Mouse (Mus musculus) midbrain, embryonic 14.5 days (tissue): ENCODE data around the gene Kif6. TPM values are rescaled to one million over a fixed set of nuclear protein-coding genes. Genes with fewer than 3 reads are reported as not detected.
A peak's percentile ranks its signal among the peaks of the same experiment; 100 is the strongest.

Source experiments
- ATAC-seq: fragments of 200-750 bp; cut with Nextera tagmentation; 2 replicates; pipeline ENCODE4 v1.8.0; 2017; ENCODE audit warnings: moderate number of reproducible peaks, moderate library complexity; ENCODE audit not compliant: low FRiP score, low TSS enrichment
- DNase-seq: peaks from one replicate; pipeline ENCODE4 v3.0.0-alpha.2; 2015
- H3K27ac ChIP-seq: fragments of 300-500 bp; sonication (generic); replicated peaks from 2 replicates; pipeline ENCODE4 v1.5.1; 2014; ENCODE audit warnings: mild to moderate bottlenecking, low read depth, low read length, moderate library complexity
- H3K27me3 ChIP-seq: fragments of 300-500 bp; sonication (generic); 2 replicates; pipeline ENCODE4 v1.6.1; 2014; ENCODE audit warnings: low read length, control low read depth, mixed read lengths; ENCODE audit not compliant: control insufficient read depth, insufficient read depth
- H3K36me3 ChIP-seq: fragments of 300-500 bp; sonication (generic); 2 replicates; pipeline ENCODE4 v1.6.1; 2014; ENCODE audit warnings: low read length, control low read depth; ENCODE audit not compliant: control insufficient read depth, insufficient read depth
- H3K4me1 ChIP-seq: fragments of 300-500 bp; sonication (generic); 2 replicates; pipeline ENCODE4 v1.6.1; 2014; ENCODE audit warnings: mild to moderate bottlenecking, antibody characterized with exemption, low read length, control low read depth; ENCODE audit not compliant: control insufficient read depth, insufficient read depth
- H3K4me2 ChIP-seq: fragments of 300-500 bp; sonication (generic); 2 replicates; pipeline ENCODE4 v1.6.1; 2014; ENCODE audit warnings: mild to moderate bottlenecking, low read length, moderate library complexity
- H3K4me3 ChIP-seq: fragments of 300-500 bp; sonication (generic); replicated peaks from 2 replicates; pipeline ENCODE4 v1.5.1; 2014; ENCODE audit warnings: low read depth, low read length
- H3K9ac ChIP-seq: fragments of 300-500 bp; sonication (generic); replicated peaks from 2 replicates; pipeline ENCODE4 v1.6.1; 2014; ENCODE audit warnings: mild to moderate bottlenecking, low read length, moderate library complexity
- H3K9me3 ChIP-seq: fragments of 300-500 bp; sonication (generic); 2 replicates; pipeline ENCODE4 v1.6.1; 2016; ENCODE audit warnings: low read length, control low read depth, mixed read lengths; ENCODE audit not compliant: control insufficient read depth
- WGBS: fragments of 180-500 bp; shearing (Covaris S2); extraction: QIAGEN DNeasy Blood & Tissue Kit; methylation state at CpG from one replicate; pipeline ENCODE4 v1.1.7; 2014; 5-methylcytosine and 5-hydroxymethylcytosine counted together
- polyA plus RNA-seq: library from polyadenylated mRNA; unstranded; fragments of >200 nt; fragmentation: Nextera tagmentation; extraction: Ambion mirVana; gene quantifications from 2 replicates; pipeline ENCODE4 v1.2.1, GENCODE M21; 2014

The Kif6 gene
- polyA plus RNA-seq, 1 experiment from 2014 or later: 2.4 TPM

DNA sequence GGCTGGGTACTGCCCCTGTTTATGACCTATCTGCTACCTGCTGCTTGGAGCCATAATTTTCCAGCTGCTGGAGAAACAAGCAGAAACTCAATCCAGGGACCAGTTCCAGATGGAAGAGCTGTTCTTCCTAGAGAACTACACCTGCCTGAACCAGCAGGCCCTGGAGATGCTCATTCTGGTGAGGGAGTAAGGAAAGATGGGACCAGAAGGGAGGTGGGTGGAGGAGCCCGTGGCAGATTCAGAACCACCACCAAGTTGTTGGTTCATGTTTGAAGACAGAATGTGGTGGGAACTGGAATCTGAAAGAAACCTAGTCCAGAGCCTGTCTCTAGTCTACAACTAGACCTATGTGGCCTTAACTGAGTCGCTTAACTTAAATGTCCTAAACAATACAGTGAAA is 312.7 kb downstream of the Kif6 start:
- WGBS: 86% methylated on average over 2 of the region's 2 CpGs
- Histone ChIP-seq H3K27ac (no peak overlapping the region), H3K27me3 (no peaks in the 10 kb centered on the region), H3K4me2 (no peak overlapping the region), H3K9ac (no peak overlapping the region), H3K4me1 (no peaks in the 10 kb centered on the region), H3K9me3 (no peaks in the 10 kb centered on the region), H3K4me3 (no peak overlapping the region), H3K36me3 (no peaks in the 10 kb centered on the region)
- no peak for DNase-seq
- ATAC-seq: no peak

- H3K9ac ChIP-seq: no peak overlapping the region
- 74% methylated on average over 3 of the region's 3 CpGs for WGBS
- DNase-seq (no peak), ATAC-seq (no peak)
- H3K27ac ChIP-seq: no peak overlapping the region
- no peak overlapping the region for H3K4me3 ChIP-seq
- H3K4me1 ChIP-seq: no peaks in the 10 kb centered on the region
- no peaks in the 10 kb centered on the region for H3K27me3 ChIP-seq
- no peaks in the 10 kb centered on the region for H3K9me3 ChIP-seq
- H3K36me3 ChIP-seq: no peaks in the 10 kb centered on the region
- no peak overlapping the region for H3K4me2 ChIP-seq
Observed at GRCm38 (mm10) chr17:49933806-49934205, 318.9 kb downstream of the Kif6 start.

DNA sequence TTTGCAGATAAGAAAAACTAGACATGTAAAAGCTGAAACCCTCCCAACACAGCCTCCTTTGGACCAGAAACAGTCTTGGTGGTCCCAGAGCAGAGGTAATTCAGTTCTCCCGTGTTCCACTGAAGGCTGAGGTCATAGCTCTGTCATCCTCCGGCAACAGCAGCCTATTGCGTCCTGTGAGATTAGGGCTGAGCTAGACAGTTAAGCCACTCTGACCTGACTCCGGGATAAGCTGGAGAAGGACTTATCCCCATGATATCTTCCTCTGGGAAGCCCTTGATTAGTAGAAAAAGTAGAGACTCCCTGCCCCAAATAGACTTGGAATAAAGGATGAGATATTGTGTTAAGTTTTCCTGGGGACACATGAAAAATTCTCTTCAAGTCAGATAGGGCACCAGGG is 319.6 kb downstream of the Kif6 start:
- no peaks in the 10 kb centered on the region for H3K36me3 ChIP-seq
- no peak overlapping the region for H3K4me3 ChIP-seq
- H3K9ac ChIP-seq: no peak overlapping the region
- ATAC-seq: no peak
- H3K4me1 ChIP-seq: no peaks in the 10 kb centered on the region
- no peak overlapping the region for H3K4me2 ChIP-seq
- H3K9me3 ChIP-seq: no peaks in the 10 kb centered on the region
- 44% methylated on average over 4 of the region's 4 CpGs for WGBS
- no peak for DNase-seq
- H3K27ac ChIP-seq: no peak overlapping the region
- no peaks in the 10 kb centered on the region for H3K27me3 ChIP-seq

DNA sequence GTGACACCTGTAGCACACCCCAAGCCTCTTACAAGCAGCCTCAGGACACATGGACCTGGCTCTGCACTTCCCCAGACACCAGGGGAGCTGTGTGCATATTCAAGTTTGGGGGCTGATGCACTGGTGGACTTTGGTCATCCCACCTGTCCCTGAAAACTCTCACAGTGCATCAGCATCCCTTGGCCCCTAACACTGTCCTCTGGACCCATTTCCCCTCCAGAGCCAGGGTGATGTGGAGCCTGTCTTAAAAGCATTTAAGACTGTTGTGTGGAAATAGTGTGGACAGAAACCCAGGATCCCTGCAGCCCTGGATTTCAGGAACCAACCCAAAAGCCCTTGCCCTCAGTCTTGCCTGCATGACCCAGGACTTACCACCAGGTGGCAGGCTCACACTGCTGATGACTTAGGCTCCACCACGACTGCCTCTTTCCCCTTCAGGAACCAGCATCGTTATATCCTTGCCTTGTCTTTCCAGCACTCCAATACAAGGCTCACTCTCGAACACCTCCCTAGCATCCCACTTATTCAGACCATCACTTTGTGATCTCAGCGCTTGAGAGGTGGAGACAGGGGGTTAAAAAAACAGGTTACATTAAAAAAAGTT is 320.8 kb downstream of the Kif6 start:
- ATAC-seq: peak; percentile 62; the same call in 1 of the 2 replicates
- peak; percentile 91 for DNase-seq
- WGBS: 4% methylated on average over 4 of the region's 4 CpGs
- Histone ChIP-seq H3K4me1 (no peaks in the 10 kb centered on the region), H3K4me3 (no peak overlapping the region), H3K9ac (no peak overlapping the region), H3K4me2 (no peak overlapping the region), H3K9me3 (no peaks in the 10 kb centered on the region), H3K27me3 (no peaks in the 10 kb centered on the region), H3K27ac (no peak overlapping the region), H3K36me3 (no peaks in the 10 kb centered on the region)

DNA sequence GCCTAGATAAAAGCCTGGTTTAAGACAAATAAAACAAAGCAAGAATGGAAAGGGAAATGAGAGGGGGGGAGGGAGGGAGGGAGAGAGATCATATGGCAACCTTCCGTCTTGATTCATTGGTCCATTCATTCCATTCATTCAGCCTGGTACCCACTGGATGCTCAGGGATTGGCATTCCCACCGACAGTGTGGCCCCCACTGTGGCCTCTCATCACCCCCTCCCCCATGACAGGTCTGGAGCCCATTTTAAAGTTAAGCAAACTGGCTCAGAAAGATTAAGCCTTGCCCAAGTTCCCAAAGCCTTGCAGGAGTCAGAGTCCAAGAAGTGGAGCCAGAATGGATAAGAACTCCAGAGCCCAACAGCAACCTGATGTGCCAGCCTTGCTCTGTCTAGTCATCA is 321.3 kb downstream of the Kif6 start:
- Histone ChIP-seq H3K4me2 (no peak overlapping the region), H3K36me3 (no peaks in the 10 kb centered on the region), H3K27ac (no peak overlapping the region), H3K4me3 (no peak overlapping the region), H3K27me3 (no peaks in the 10 kb centered on the region), H3K9ac (no peak overlapping the region), H3K4me1 (no peaks in the 10 kb centered on the region), H3K9me3 (no peaks in the 10 kb centered on the region)
- DNase-seq (no peak), ATAC-seq (no peak)
- 7% methylated on average over 2 of the region's 2 CpGs for WGBS

DNA sequence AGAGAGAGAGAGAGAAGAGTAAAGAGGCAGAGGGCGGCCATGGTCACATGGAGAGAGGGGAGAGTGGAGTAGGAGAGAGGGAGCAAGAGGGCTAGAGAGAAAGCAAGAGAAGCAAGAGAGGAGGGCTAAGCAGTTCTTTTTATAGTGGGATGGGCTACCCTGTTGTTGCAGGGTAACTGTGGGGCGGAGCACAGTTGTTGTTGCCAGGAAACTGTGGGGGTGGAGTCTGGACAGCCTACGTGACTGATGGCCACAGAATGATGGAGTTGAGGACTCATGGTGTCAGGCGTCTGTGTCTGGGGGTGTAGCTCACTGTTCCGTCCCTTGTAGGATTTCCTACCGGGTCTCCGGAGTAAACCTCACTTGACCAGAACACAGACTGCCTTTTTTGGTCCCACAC is 324.2 kb downstream of the Kif6 start:
- Histone ChIP-seq H3K9ac (no peak overlapping the region), H3K36me3 (no peaks in the 10 kb centered on the region), H3K4me3 (no peak overlapping the region), H3K27me3 (no peaks in the 10 kb centered on the region), H3K27ac (no peak overlapping the region), H3K4me2 (no peak overlapping the region), H3K4me1 (no peaks in the 10 kb centered on the region), H3K9me3 (no peaks in the 10 kb centered on the region)
- DNase-seq: no peak
- 71% methylated on average over 7 of the region's 7 CpGs for WGBS
- ATAC-seq: no peak

DNA sequence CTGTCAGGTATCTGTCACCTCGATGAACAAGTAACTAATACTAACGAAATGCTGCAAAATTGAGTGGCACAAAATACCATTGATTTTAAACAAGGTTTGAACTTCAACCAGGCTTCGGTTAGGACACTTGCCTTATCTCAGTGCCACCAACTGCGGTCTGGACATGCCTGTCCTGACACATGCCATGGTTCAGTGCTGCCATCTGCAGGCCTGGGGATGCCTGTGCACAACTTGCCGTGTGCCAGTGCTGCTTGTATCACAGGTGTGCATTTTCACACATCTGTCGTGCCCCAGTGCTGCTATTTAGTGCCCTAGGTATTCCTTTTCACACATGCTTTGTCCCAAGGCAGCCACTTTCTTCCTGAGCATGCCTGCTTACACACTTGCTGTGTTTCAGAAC is 327.7 kb downstream of the Kif6 start:
- 76% methylated on average over 6 of the region's 6 CpGs for WGBS
- H3K9ac ChIP-seq: no peak overlapping the region
- no peak overlapping the region for H3K4me3 ChIP-seq
- no peaks in the 10 kb centered on the region for H3K9me3 ChIP-seq
- H3K27me3 ChIP-seq: no peaks in the 10 kb centered on the region
- ATAC-seq: no peak
- DNase-seq: no peak
- no peak overlapping the region for H3K4me2 ChIP-seq
- no peaks in the 10 kb centered on the region for H3K4me1 ChIP-seq
- no peaks in the 10 kb centered on the region for H3K36me3 ChIP-seq
- H3K27ac ChIP-seq: no peak overlapping the region

GRCm38 (mm10) chr17:49951491-49951855 is 336.5 kb downstream of the Kif6 start:
- Histone ChIP-seq H3K4me3 (peak overlapping the region; percentile 10), H3K27ac (no peak overlapping the region)

DNA sequence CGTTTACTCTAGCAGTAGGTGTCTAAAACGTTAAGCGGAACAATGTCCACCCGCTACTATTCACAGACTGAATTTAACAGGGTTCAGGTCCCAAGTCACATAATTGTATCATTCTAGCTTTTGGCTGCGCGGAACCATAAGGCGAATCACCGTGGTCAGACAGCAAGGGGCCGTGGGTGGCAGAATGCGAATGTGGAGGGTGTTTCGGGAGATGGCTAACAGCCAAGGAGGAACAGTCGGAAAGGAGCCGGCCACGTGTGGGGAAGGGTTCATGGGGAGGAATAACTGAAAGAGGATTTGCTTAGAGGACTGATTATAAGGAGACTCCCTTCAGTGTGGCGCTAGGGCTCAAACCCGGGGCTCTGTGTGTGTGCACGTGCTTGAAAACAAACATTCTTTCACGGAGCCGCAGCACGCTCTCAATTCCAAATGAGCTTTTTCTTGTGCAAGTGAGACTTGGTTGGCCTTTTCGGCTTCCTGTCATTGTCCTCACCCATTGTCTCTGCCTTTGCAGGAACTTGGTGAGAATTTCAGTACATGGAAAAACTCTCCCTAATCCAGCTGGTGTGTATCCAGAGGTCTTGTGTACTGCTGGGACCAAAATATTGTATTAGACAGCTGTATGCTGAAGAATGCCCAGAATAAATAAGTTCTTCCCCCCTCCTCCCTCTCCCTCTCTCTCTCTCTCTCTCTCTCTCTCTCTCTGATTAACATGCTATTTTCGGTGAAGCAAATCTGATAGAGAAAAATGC is 337.1 kb downstream of the Kif6 start:
- H3K4me1 ChIP-seq: peaks cover 9% of the 10 kb centered on the region; the same call in 1 of the 2 replicates
- 22% methylated on average over 22 of the region's 22 CpGs for WGBS
- no peaks in the 10 kb centered on the region for H3K9me3 ChIP-seq
- H3K36me3 ChIP-seq: no peaks in the 10 kb centered on the region
- peak overlapping the region; percentile 53 for H3K4me2 ChIP-seq
- H3K9ac ChIP-seq: peak overlapping the region; percentile 32
- peak overlapping the region; percentile 10 for H3K4me3 ChIP-seq
- ATAC-seq: peak; percentile 51; the same call in 1 of the 2 replicates
- H3K27me3 ChIP-seq: 0 out of 2 replicates have a peak, but pooled peaks cover 5% of the 10 kb centered on the region
- peak overlapping the region; percentile 34; the same call in 1 of the 2 replicates for H3K27ac ChIP-seq
- DNase-seq: peak; percentile 60

More at GRCm38 (mm10) chr17:49951491-49951855, 336.5 kb downstream of the Kif6 start:
- H3K9me3 ChIP-seq: no peaks in the 10 kb centered on the region
- peak; percentile 48; the same call in 1 of the 2 replicates for ATAC-seq
- H3K27me3 ChIP-seq: 0 out of 2 replicates have a peak, but pooled peaks cover 5% of the 10 kb centered on the region
- WGBS: 9% methylated on average over 7 of the region's 7 CpGs
- DNase-seq: peak; percentile 97
- peak overlapping the region; percentile 53 for H3K4me2 ChIP-seq
- H3K4me1 ChIP-seq: peaks cover 9% of the 10 kb centered on the region; the same call in 1 of the 2 replicates
- no peaks in the 10 kb centered on the region for H3K36me3 ChIP-seq
- H3K9ac ChIP-seq: peak overlapping the region; percentile 32
